Mouse (Mus musculus) myocyte (in vitro differentiated cells): ENCODE measurements around the gene Dnajc17.

Experiments
- CEBPB ChIP-seq: IDR thresholded peaks from 2 replicates; pipeline ENCODE4 v1.6.1; 2011; ENCODE audit warnings: mild to moderate bottlenecking, moderate library complexity; ENCODE audit not compliant: poor library complexity, insufficient read depth, severe bottlenecking
- E2F4 ChIP-seq: IDR thresholded peaks from one replicate; pipeline ENCODE4 v1.6.1; 2011; ENCODE audit warnings: mild to moderate bottlenecking, control low read depth, moderate library complexity; ENCODE audit not compliant: insufficient read depth
- MAX ChIP-seq: IDR thresholded peaks from one replicate; pipeline ENCODE4 v1.6.1; 2011; ENCODE audit warnings: low read depth, mild to moderate bottlenecking, control low read depth
- MYOD1 ChIP-seq, 3 experiments: IDR thresholded peaks; one replicate each; pipeline ENCODE4 v1.6.1; 2011; ENCODE audit warnings: control low read depth in 2 of 3, low read depth in 2 of 3, mild to moderate bottlenecking in 2 of 3, moderate library complexity in 1 of 3; ENCODE audit not compliant: insufficient read length in 2 of 3, control insufficient read depth in 1 of 3
- MYOG ChIP-seq, 3 experiments: IDR thresholded peaks; one replicate each; pipeline ENCODE4 v1.6.1; 2011; ENCODE audit warnings: control low read depth in 2 of 3, low read depth in 2 of 3, mild to moderate bottlenecking in 2 of 3; ENCODE audit not compliant: insufficient read length in 2 of 3, control insufficient read depth in 1 of 3, insufficient read depth in 1 of 3
- POLR2A ChIP-seq: IDR thresholded peaks from one replicate; pipeline ENCODE4 v1.6.1; 2011; ENCODE audit warnings: low read depth, mild to moderate bottlenecking, control low read depth, moderate library complexity; ENCODE audit not compliant: insufficient read length
- POLR2AphosphoS2 ChIP-seq: IDR thresholded peaks from one replicate; pipeline ENCODE4 v1.6.1; 2011; ENCODE audit warnings: low read depth, control low read depth; ENCODE audit not compliant: insufficient read length
- REST ChIP-seq: IDR thresholded peaks from one replicate; pipeline ENCODE4 v1.6.1; 2011; ENCODE audit warnings: mild to moderate bottlenecking, control low read depth, moderate library complexity; ENCODE audit not compliant: insufficient read depth, insufficient read length
- SRF ChIP-seq: IDR thresholded peaks from one replicate; pipeline ENCODE4 v1.6.1; 2011; ENCODE audit warnings: low read depth; ENCODE audit not compliant: control insufficient read depth, insufficient read length
- TCF12 ChIP-seq: IDR thresholded peaks from one replicate; pipeline ENCODE4 v1.6.1; 2011; ENCODE audit warnings: mild to moderate bottlenecking, control low read depth; ENCODE audit not compliant: poor library complexity, insufficient read depth, severe bottlenecking
- TCF3 ChIP-seq: IDR thresholded peaks from one replicate; pipeline ENCODE4 v1.6.1; 2011; ENCODE audit warnings: low read depth, control low read depth; ENCODE audit not compliant: insufficient read length
- USF1 ChIP-seq: IDR thresholded peaks from one replicate; pipeline ENCODE4 v1.6.1; 2011; ENCODE audit warnings: low read depth, mild to moderate bottlenecking, control low read depth, moderate library complexity

GRCm38 (mm10) chr2:119203871-119204460, 4.6 kb downstream of the Dnajc17 start:
- TF ChIP-seq MAX: no peak
- TF ChIP-seq E2F4: no peak
- TF ChIP-seq POLR2A: no peak
- no peak for TF ChIP-seq CEBPB
- TF ChIP-seq MYOD1 (IDR thresholded peaks at IDR 0.05; ENCODE audit: control insufficient read depth in 1 of 3, insufficient read length in 2 of 3, low read depth in 2 of 3): no peak
- TF ChIP-seq USF1: no peak
- no peak for TF ChIP-seq TCF3
- no peak for TF ChIP-seq SRF
- no peak for TF ChIP-seq MYOG (IDR thresholded peaks at IDR 0.05; ENCODE audit: control insufficient read depth in 1 of 3, insufficient read depth in 1 of 3, insufficient read length in 2 of 3, low read depth in 2 of 3)
- TF ChIP-seq POLR2AphosphoS2: no peak
- no peak for TF ChIP-seq TCF12
- TF ChIP-seq REST: no peak
